Mouse (Mus musculus) limb, embryonic 15.5 days (tissue): ENCODE results near the gene Rap1gap2. TPM values are rescaled to one million over a fixed set of nuclear protein-coding genes. Genes with fewer than 3 reads are reported as not detected.

Source experiments
- ATAC-seq: fragments of 200-750 bp; cut with Nextera tagmentation; 2 replicates; pipeline ENCODE4 v1.8.0; 2017; ENCODE audit warnings: low read depth, moderate TSS enrichment; ENCODE audit not compliant: insufficient number of reproducible peaks, low FRiP score, low TSS enrichment
- H3K27ac ChIP-seq: fragments of 300-500 bp; sonication (generic); 2 replicates; pipeline ENCODE4 v1.5.1; 2015; ENCODE audit warnings: moderate library complexity, mild to moderate bottlenecking, inconsistent platforms
- H3K27me3 ChIP-seq: fragments of 300-500 bp; sonication (generic); 2 replicates; pipeline ENCODE4 v1.6.1; 2015; ENCODE audit warnings: inconsistent platforms
- H3K36me3 ChIP-seq: fragments of 300-500 bp; sonication (generic); 2 replicates; pipeline ENCODE4 v1.6.1; 2015; ENCODE audit warnings: inconsistent platforms
- H3K4me1 ChIP-seq: fragments of 300-500 bp; sonication (generic); 2 replicates; pipeline ENCODE4 v1.6.1; 2015; ENCODE audit warnings: inconsistent platforms
- H3K4me2 ChIP-seq: fragments of 300-500 bp; sonication (generic); 2 replicates; pipeline ENCODE4 v1.6.1; 2015; ENCODE audit warnings: mild to moderate bottlenecking, inconsistent platforms
- H3K4me3 ChIP-seq: fragments of 300-500 bp; sonication (generic); 2 replicates; pipeline ENCODE4 v1.5.1; 2015; ENCODE audit warnings: mild to moderate bottlenecking, inconsistent platforms
- H3K9ac ChIP-seq: fragments of 300-500 bp; sonication (generic); 2 replicates; pipeline ENCODE4 v1.6.1; 2015; ENCODE audit warnings: inconsistent platforms
- H3K9me3 ChIP-seq: fragments of 300-500 bp; sonication (generic); 2 replicates; pipeline ENCODE4 v1.6.1; 2016; ENCODE audit warnings: inconsistent platforms
- WGBS: fragments of 180-500 bp; shearing (Covaris S2); methylation state at CpG from one replicate; pipeline ENCODE4 v1.1.7; 2015; 5-methylcytosine and 5-hydroxymethylcytosine counted together
- polyA plus RNA-seq: library from polyadenylated mRNA; unstranded; fragments of >200 nt; fragmentation: Nextera tagmentation; extraction: Ambion mirVana; gene quantifications from 2 replicates; pipeline ENCODE4 v1.2.1, GENCODE M21; 2015

Gene Rap1gap2
- polyA plus RNA-seq, 1 experiment from 2014 or later = 1.6 TPM

- H3K4me1 ChIP-seq = no peaks in the 10 kb centered on the region
- ATAC-seq = no peak
These were observed 94.6 kb downstream of the Rap1gap2 start for GRCm38 (mm10) chr11:74516112-74516511.

DNA sequence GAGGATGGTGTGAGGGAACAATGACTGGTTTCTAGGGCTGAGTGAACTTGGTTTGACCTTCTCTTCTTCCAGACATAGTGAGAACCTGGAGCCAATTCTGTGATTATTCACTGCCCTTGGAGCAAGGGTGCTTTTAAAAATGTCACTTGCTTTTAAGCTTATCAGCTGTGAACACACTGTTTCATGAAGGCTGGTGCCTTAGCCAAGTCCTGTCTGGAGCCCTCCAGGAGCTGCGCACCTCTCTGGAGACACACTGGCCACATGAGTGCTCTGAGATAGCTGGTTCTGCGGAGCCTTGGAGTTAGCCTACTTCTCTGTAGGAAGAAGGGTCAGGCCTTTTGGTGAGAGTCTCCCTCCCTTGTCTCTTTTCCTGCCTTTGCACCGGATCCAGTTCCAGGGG lies 95.7 kb downstream of the Rap1gap2 start:
- H3K27ac ChIP-seq = no peak overlapping the region
- ATAC-seq = no peak
- WGBS = 86% methylated on average over 3 of the region's 3 CpGs

More at GRCm38 (mm10) chr11:74516112-74516511, 94.6 kb downstream of the Rap1gap2 start:
- Histone ChIP-seq H3K4me2 (no peak overlapping the region), H3K36me3 (no peaks in the 10 kb centered on the region), H3K27ac (no peak overlapping the region), H3K27me3 (peaks cover 11% of the 10 kb centered on the region), H3K4me3 (no peak overlapping the region), H3K9me3 (no peaks in the 10 kb centered on the region), H3K9ac (no peak overlapping the region)
- 77% methylated on average over 5 of the region's 5 CpGs for WGBS

GRCm38 (mm10) chr11:74512595-74512994 lies 98.1 kb downstream of the Rap1gap2 start:
- Histone ChIP-seq H3K4me3 (no peak overlapping the region), H3K27me3 (no peaks in the 10 kb centered on the region), H3K4me1 (no peaks in the 10 kb centered on the region), H3K36me3 (no peaks in the 10 kb centered on the region), H3K27ac (no peak overlapping the region), H3K9me3 (no peaks in the 10 kb centered on the region), H3K9ac (no peak overlapping the region), H3K4me2 (no peak overlapping the region)
- WGBS = 83% methylated on average over 10 of the region's 10 CpGs
- no peak for ATAC-seq

More for the DNA sequence above, 95.7 kb downstream of the Rap1gap2 start:
- Histone ChIP-seq H3K4me3 (no peak overlapping the region), H3K9me3 (no peaks in the 10 kb centered on the region), H3K27me3 (peaks cover 3% of the 10 kb centered on the region), H3K4me2 (no peak overlapping the region), H3K36me3 (no peaks in the 10 kb centered on the region), H3K9ac (no peak overlapping the region), H3K4me1 (no peaks in the 10 kb centered on the region)

DNA sequence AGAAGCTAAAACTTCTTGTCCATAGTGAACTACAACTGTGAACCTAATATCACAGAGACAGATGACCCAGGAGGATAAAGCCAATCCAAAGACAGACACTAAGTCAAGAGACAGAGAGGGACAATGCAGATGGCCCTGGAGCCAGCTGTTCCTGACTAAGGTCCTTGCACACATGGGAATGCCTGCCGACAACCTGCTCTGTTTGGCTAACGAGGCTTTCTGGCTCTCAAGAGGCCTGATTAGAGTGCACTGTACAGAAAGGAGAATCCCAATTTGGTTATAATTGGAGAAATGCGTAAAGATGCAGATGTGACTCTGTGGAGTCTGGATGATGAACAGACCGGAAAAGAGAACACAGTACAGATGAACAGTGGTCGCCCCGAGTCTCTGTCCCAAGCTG lies 104.4 kb downstream of the Rap1gap2 start:
- no peaks in the 10 kb centered on the region for H3K9me3 ChIP-seq
- H3K36me3 ChIP-seq = no peaks in the 10 kb centered on the region
- ATAC-seq = no peak
- H3K4me1 ChIP-seq = no peaks in the 10 kb centered on the region
- WGBS = 69% methylated on average over 6 of the region's 6 CpGs
- H3K9ac ChIP-seq = no peak overlapping the region
- H3K27me3 ChIP-seq = no peaks in the 10 kb centered on the region
- no peak overlapping the region for H3K4me2 ChIP-seq
- no peak overlapping the region for H3K27ac ChIP-seq
- no peak overlapping the region for H3K4me3 ChIP-seq

- Histone ChIP-seq H3K27ac (no peak overlapping the region), H3K9me3 (no peaks in the 10 kb centered on the region), H3K27me3 (no peaks in the 10 kb centered on the region), H3K4me2 (no peak overlapping the region), H3K4me1 (no peaks in the 10 kb centered on the region), H3K36me3 (no peaks in the 10 kb centered on the region), H3K9ac (no peak overlapping the region), H3K4me3 (no peak overlapping the region)
- no peak for ATAC-seq
- 43% methylated on average over 8 of the region's 8 CpGs for WGBS
These were observed 108.2 kb downstream of the Rap1gap2 start for GRCm38 (mm10) chr11:74502485-74502884.

- no peak for ATAC-seq
- H3K9me3 ChIP-seq = no peaks in the 10 kb centered on the region
- no peak overlapping the region for H3K4me3 ChIP-seq
- H3K4me1 ChIP-seq = no peaks in the 10 kb centered on the region
- H3K9ac ChIP-seq = no peak overlapping the region
- no peak overlapping the region for H3K4me2 ChIP-seq
- no peak overlapping the region for H3K27ac ChIP-seq
- H3K27me3 ChIP-seq = no peaks in the 10 kb centered on the region
- H3K36me3 ChIP-seq = no peaks in the 10 kb centered on the region
These were observed 108.7 kb downstream of the Rap1gap2 start for GRCm38 (mm10) chr11:74501989-74502388.

- Histone ChIP-seq H3K9me3 (no peaks in the 10 kb centered on the region), H3K4me2 (no peak overlapping the region), H3K4me1 (no peaks in the 10 kb centered on the region), H3K27ac (no peak overlapping the region), H3K9ac (no peak overlapping the region), H3K4me3 (no peak overlapping the region), H3K36me3 (no peaks in the 10 kb centered on the region), H3K27me3 (no peaks in the 10 kb centered on the region)
- ATAC-seq = no peak
- WGBS = 72% methylated on average over 3 of the region's 3 CpGs
These were observed 109.7 kb downstream of the Rap1gap2 start for GRCm38 (mm10) chr11:74501061-74501460.

DNA sequence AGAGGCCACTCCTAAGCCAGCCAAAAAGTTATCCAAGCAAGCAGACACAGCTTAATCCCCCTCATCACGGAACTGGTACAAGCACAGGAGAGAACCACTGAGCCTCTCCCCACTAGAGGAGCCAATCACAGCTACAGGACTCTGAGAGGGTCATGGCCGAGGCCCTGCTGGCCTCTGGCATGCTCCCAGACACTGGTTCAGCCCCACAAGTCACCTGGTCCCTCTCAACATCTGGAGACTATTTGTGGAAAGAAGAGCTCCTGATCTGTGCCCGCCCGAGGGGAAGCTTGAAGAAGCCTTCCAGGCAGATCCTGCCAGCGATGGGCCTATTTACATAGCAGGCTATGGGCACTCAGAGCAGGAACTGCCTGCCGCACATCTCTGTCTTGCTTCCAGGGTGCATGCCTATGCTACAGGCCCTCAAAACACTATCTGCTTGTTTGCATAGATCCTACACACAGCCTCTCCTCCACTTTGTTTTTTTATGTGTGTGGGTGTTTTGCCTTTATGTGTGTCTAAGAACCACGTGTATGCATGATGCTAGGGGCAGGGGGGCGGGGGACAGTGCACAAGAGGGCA lies 111.1 kb downstream of the Rap1gap2 start:
- no peak overlapping the region for H3K27ac ChIP-seq
- H3K4me3 ChIP-seq = no peak overlapping the region
- H3K4me1 ChIP-seq = no peaks in the 10 kb centered on the region
- no peaks in the 10 kb centered on the region for H3K9me3 ChIP-seq
- no peak overlapping the region for H3K4me2 ChIP-seq
- WGBS = 49% methylated on average over 8 of the region's 8 CpGs
- no peaks in the 10 kb centered on the region for H3K36me3 ChIP-seq
- no peak for ATAC-seq
- H3K27me3 ChIP-seq = no peaks in the 10 kb centered on the region
- no peak overlapping the region for H3K9ac ChIP-seq

- no peaks in the 10 kb centered on the region for H3K36me3 ChIP-seq
These were observed 111.7 kb downstream of the Rap1gap2 start for GRCm38 (mm10) chr11:74499058-74499457.

DNA sequence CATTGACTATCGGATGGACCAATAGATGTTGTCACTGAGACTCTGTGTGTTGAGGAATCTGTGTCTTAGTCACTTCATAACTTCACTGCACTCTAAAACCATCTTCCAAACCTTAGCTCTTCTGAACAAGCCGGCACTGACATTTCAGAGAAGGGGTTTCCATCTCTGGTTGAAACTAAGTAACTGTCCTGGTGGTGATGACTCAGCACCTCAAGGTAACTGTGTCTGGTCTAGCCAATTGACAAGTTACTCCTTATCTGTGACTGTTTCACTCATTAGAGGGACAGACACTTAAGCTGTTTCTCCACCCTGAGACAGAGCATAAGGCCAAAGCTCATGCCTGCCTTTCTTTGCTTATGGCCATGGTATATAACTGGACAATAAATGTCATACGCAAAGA lies 114.1 kb downstream of the Rap1gap2 start:
- 96% methylated on average over 3 of the region's 3 CpGs for WGBS
- H3K9me3 ChIP-seq = no peaks in the 10 kb centered on the region
- no peak overlapping the region for H3K27ac ChIP-seq
- ATAC-seq = no peak
- no peak overlapping the region for H3K4me2 ChIP-seq
- H3K27me3 ChIP-seq = no peaks in the 10 kb centered on the region
- H3K4me3 ChIP-seq = no peak overlapping the region
- no peaks in the 10 kb centered on the region for H3K36me3 ChIP-seq
- no peaks in the 10 kb centered on the region for H3K4me1 ChIP-seq
- no peak overlapping the region for H3K9ac ChIP-seq

More at GRCm38 (mm10) chr11:74499058-74499457, 111.7 kb downstream of the Rap1gap2 start:
- Histone ChIP-seq H3K27me3 (no peaks in the 10 kb centered on the region), H3K4me2 (no peak overlapping the region), H3K27ac (no peak overlapping the region), H3K9ac (no peak overlapping the region), H3K4me1 (no peaks in the 10 kb centered on the region), H3K9me3 (no peaks in the 10 kb centered on the region), H3K4me3 (no peak overlapping the region)
- 48% methylated on average over 3 of the region's 3 CpGs for WGBS
- no peak for ATAC-seq

DNA sequence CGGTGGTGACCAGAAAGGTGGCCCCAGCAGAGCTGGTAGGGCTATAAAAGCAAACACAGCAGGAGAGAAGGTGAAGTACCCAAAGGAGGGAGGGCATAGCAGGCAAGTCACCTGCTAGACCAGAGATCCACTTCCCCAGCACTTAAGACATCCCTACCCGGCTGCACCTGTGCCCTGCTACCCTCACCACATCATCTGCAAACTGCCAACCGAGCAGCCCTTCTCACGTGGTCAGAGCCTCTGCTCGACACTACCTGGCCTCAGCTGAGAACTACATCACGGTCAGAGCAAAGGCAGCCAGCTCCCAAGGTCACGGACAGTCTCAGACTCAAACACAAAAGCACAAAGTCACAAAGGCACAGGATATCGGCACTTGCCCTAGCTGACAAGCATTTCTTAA lies 116.8 kb downstream of the Rap1gap2 start:
- H3K9me3 ChIP-seq = no peaks in the 10 kb centered on the region
- no peak overlapping the region for H3K4me3 ChIP-seq
- H3K36me3 ChIP-seq = no peaks in the 10 kb centered on the region
- H3K27me3 ChIP-seq = no peaks in the 10 kb centered on the region
- H3K4me2 ChIP-seq = no peak overlapping the region
- H3K27ac ChIP-seq = no peak overlapping the region
- no peaks in the 10 kb centered on the region for H3K4me1 ChIP-seq
- ATAC-seq = no peak
- no peak overlapping the region for H3K9ac ChIP-seq
- 67% methylated on average over 8 of the region's 8 CpGs for WGBS

- no peaks in the 10 kb centered on the region for H3K9me3 ChIP-seq
- no peak overlapping the region for H3K4me3 ChIP-seq
- no peak overlapping the region for H3K4me2 ChIP-seq
- no peak for ATAC-seq
- H3K36me3 ChIP-seq = no peaks in the 10 kb centered on the region
- 57% methylated on average over 11 of the region's 11 CpGs for WGBS
- H3K27ac ChIP-seq = no peak overlapping the region
- H3K9ac ChIP-seq = no peak overlapping the region
- no peaks in the 10 kb centered on the region for H3K27me3 ChIP-seq
- H3K4me1 ChIP-seq = no peaks in the 10 kb centered on the region
These were observed 117.4 kb downstream of the Rap1gap2 start for GRCm38 (mm10) chr11:74493172-74493862.
